ENCODE assay signal across 15 mouse cellular contexts in the genomic region with DNA sequence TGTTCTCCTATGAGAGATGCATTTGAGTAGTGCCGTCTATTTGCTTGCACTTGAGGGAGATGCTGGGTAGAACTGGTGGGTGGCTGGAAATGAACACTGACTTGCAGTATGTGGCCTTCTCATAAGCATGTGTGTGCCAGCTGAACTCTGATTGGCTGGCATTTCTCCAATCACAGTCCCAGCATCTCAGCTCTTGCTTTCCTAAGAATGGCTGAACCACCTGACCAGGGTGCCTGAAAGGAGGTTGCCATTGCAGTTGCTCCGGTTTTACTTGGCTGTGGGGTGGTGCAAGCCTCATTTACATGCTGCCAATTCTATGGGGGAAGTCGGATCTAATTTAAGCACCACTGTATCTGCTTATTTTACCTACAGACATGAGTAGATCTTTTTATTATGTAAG.
DNase-seq lines count a peak whose midpoint lies in the region; TF ChIP-seq lines count a peak whose summit lies in the region.
"Had no signal": no experiment of that assay in that cellular context is flagged by ENCODE, and none has a peak within 500 bp of the region (broad histone marks: within the 10 kb centered on the region; RNA-seq: fewer than 3 reads in every experiment).

No protein-coding gene starts in this region.

- 73% methylated on average over 3 of the region's 3 CpGs for WGBS in heart, adult 2 months

- DNase-seq in left cerebral cortex, adult 2 months (ENCODE audit: extremely low spot score in 1 of 2, low spot score in 2 of 2): peak; percentile 16 to 33
- DNase-seq in left cerebral cortex, adult 11 months (ENCODE audit: low spot score): no peak
- peak; percentile 54 to 81 for DNase-seq in cerebellum, postnatal 14 days
- peak; percentile 28 to 52 for DNase-seq in left cerebral cortex, postnatal 14 days (ENCODE audit: low spot score in 2 of 2)
- no peak for DNase-seq in heart, adult 18-20 months
- DNase-seq in urinary bladder, postnatal 14 days (ENCODE audit: low spot score): no peak
- DNase-seq in heart, adult 2 months: no peak
- DNase-seq: adrenal gland, postnatal 14 days; kidney, adult 8-10 months; lung, postnatal 14 days had no signal

- intact Hi-C loops in left cerebral cortex, adult 2 months (cut with DNase I): no loop called here
- intact Hi-C loops in left cerebral cortex, postnatal 14 days (cut with DNase I): no loop called here
- intact Hi-C loops in heart, adult 2 months (cut with DNase I): no loop called here

- no peak for TF ChIP-seq EP300 in heart, adult 2 months (IDR thresholded peaks at IDR 0.05; ENCODE audit: insufficient read depth, low read depth, low read length)

- H3K36me3 ChIP-seq in heart, adult 2 months (ENCODE audit: control insufficient read depth, insufficient read depth, low read length): no peaks in the 10 kb centered on the region
- H3K36me3 ChIP-seq: embryonic facial prominence, embryonic 12.5 days; limb, embryonic 10.5 days; stomach, embryonic 15.5 days had no signal

- TF ChIP-seq POLR2A in heart, adult 2 months (IDR thresholded peaks at IDR 0.05; ENCODE audit: insufficient read depth, low read depth, low read length): no peak

- no peaks in the 10 kb centered on the region for H3K79me2 ChIP-seq in heart, adult 2 months (replicated peaks; ENCODE audit: control insufficient read depth, insufficient read depth, low read length)

- H3K27ac ChIP-seq in left cerebral cortex, adult 2 months: no peak overlapping the region
- H3K27ac ChIP-seq in heart, adult 2 months: no peak overlapping the region
- H3K27ac ChIP-seq: embryonic facial prominence, embryonic 12.5 days; hindbrain, embryonic 14.5 days; limb, embryonic 10.5 days; liver, embryonic 14.5 days; stomach, embryonic 15.5 days had no signal

- no peak for TF ChIP-seq CTCF in left cerebral cortex, adult 2 months (IDR thresholded peaks at IDR 0.05)
- TF ChIP-seq CTCF in heart, adult 2 months (IDR thresholded peaks at IDR 0.05): no peak

- H3K9ac ChIP-seq in heart, adult 2 months (ENCODE audit: low read depth, low read length): no peak overlapping the region
- H3K9ac ChIP-seq: embryonic facial prominence, embryonic 12.5 days; hindbrain, embryonic 14.5 days; liver, embryonic 14.5 days; stomach, embryonic 15.5 days had no signal

- H3K4me3 ChIP-seq in left cerebral cortex, adult 2 months: no peak overlapping the region
- no peak overlapping the region for H3K4me3 ChIP-seq in heart, adult 2 months
- H3K4me3 ChIP-seq: embryonic facial prominence, embryonic 12.5 days; limb, embryonic 10.5 days; stomach, embryonic 15.5 days had no signal

- H3K4me1 ChIP-seq in heart, adult 2 months (ENCODE audit: control insufficient read depth, insufficient read depth, low read length): no peaks in the 10 kb centered on the region
- H3K4me1 ChIP-seq: embryonic facial prominence, embryonic 12.5 days; limb, embryonic 10.5 days; stomach, embryonic 15.5 days had no signal

- no peaks in the 10 kb centered on the region for H3K27me3 ChIP-seq in heart, adult 2 months (ENCODE audit: control insufficient read depth, insufficient read depth, low read length)
- H3K27me3 ChIP-seq: embryonic facial prominence, embryonic 12.5 days; stomach, embryonic 15.5 days had no signal

Comparison
In these comparisons a context has a peak if more than half of its experiments do, and no peak if none do; other contexts are left out.
1. DNase-seq: peak in left cerebral cortex, adult 2 months (2 of 2), cerebellum, postnatal 14 days (2 of 2) and left cerebral cortex, postnatal 14 days (2 of 2); none in left cerebral cortex, adult 11 months (single experiment), heart, adult 18-20 months (0 of 2), urinary bladder, postnatal 14 days (single experiment) and heart, adult 2 months (0 of 2).